Mouse (Mus musculus) Muller cell, postnatal 12 days (primary cell): ENCODE data around the gene Relt.
A peak's percentile ranks its signal among the peaks of the same experiment; 100 is the strongest.

Experiments used
- DNase-seq: peaks from one replicate; pipeline ENCODE4 v3.0.0-alpha.2; 2015; ENCODE audit errors: inconsistent ontology term

Relt gene

DNA sequence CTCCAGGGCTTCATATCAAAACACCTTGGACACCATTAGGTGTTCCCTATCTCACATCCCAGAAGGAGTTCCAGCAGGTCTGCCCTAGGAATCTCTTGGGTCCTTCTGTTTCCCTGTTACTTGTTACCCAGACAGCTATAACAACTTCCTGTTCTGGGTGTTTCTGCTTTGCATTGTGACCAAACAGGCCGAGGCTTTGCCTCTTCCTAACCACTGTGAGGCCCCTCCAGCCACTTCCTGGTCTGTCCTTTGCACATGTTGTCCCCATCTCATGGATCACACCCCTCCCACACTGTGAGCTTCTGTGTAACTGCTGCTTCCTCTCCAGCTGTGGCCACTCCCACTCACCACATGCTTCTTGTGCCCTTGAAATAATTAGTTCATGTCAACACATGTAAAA is 17.8 kb downstream of the Relt start:
- DNase-seq: no peak

- no peak for DNase-seq
These were observed 18.2 kb downstream of the Relt start for GRCm38 (mm10) chr7:100845026-100845400.

DNA sequence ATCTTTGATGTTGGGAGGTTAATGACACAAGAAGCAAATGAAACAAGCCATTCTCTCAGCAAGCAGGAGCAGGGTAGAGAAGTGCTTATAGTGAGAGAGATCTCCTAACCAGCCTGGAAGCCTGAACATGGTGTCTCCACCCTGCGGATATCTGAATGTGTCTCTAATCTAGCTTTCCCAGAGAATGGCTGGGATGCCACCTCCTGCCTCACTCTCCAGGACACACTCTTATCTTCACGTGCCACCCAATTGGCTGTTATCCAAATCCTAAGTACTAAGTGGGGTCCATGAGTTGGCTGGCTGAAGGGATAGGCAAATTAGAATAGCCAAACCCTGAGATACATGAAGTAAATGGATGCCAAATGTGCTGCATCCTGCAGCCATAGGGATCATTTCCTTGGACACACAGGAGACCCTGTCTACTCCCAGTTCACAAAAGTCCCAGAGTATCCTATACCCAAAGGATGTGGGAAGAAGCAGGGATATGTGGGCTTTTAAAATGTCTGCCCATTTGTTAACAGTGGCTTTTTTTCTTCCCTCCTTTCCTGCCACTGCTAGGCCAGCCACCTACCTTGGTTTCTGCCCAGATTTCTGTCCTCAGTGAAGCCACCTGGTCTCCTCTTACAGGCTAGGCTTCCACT is 18.7 kb downstream of the Relt start:
- DNase-seq: no peak

GRCm38 (mm10) chr7:100843866-100844265 is 19.4 kb downstream of the Relt start:
- DNase-seq: no peak

- DNase-seq: no peak
These were observed 21.1 kb downstream of the Relt start for GRCm38 (mm10) chr7:100842175-100842574.

- no peak for DNase-seq
These were observed 21.6 kb downstream of the Relt start for GRCm38 (mm10) chr7:100841608-100842007.

DNA sequence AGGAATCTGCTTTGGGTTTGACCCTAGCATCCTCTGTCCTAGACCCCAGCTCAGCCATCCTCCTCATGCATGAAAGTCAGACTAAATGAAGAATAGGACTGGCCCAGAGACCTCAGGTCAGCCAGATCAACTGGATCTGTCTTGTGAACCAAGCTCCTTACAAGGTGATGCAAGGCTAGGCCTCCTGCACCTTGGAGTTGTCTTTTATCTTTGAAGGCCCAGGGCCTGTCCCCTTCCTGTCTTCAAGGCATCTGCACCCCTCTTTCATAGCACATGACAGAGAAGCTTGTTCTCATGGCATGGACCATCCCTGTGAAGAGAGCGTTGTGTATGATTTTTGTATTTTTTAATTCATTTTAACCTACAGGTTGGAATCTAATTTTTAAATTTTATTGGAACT is 22.3 kb downstream of the Relt start:
- no peak for DNase-seq

- peak; percentile 84 for DNase-seq
These were observed 23.4 kb downstream of the Relt start for GRCm38 (mm10) chr7:100839632-100840402.

- no peak for DNase-seq
These were observed 25.5 kb downstream of the Relt start for GRCm38 (mm10) chr7:100837701-100838100.

DNA sequence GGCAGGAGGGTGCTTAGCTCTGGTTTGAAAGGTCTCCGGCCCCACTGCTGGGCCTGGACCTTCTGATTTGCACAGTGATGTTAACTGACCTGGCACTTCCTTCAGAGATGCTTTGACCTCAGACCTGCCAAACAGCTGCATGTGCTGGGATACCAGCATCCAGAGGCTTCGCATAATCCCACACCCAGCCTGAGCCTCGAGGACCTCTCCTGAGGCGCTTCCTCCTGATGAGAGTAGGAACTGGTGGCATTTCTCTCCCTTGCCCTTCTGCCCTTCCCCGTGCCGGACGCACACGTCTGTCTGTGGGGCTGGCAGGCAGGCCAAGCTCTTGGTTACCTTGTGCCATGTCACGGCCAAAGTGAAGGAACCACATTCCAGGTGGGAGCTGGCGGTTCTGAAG is 26.6 kb downstream of the Relt start:
- DNase-seq: no peak

DNA sequence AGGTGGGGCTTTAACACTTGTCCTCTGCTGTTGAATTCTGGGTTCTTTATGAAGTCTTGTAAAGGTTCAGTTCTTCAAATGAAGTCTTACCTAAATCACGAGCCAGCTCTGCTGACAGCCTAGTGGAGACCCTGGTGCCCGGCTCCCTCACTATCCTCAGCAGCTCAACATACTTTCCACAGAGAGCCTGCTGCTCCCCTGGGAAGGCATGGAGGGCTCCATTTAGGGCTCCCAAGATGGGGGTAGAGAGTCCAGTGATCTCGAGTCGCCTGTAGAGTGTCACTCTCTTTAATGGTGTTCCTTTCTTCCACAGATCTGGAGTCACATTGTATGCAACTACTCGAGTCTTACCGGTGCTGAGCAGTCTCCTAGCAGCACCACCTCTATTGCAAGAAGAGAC is 27.5 kb downstream of the Relt start:
- no peak for DNase-seq

GRCm38 (mm10) chr7:100835168-100835567 is 28.1 kb downstream of the Relt start:
- no peak for DNase-seq

- DNase-seq: no peak
These were observed 29.4 kb downstream of the Relt start for GRCm38 (mm10) chr7:100833859-100834258.

GRCm38 (mm10) chr7:100828549-100828948 is 34.7 kb downstream of the Relt start:
- no peak for DNase-seq

GRCm38 (mm10) chr7:100824661-100825060 is 38.6 kb downstream of the Relt start:
- no peak for DNase-seq

- peak; percentile 9 for DNase-seq
These were observed 44.7 kb downstream of the Relt start for GRCm38 (mm10) chr7:100818401-100819064.

DNA sequence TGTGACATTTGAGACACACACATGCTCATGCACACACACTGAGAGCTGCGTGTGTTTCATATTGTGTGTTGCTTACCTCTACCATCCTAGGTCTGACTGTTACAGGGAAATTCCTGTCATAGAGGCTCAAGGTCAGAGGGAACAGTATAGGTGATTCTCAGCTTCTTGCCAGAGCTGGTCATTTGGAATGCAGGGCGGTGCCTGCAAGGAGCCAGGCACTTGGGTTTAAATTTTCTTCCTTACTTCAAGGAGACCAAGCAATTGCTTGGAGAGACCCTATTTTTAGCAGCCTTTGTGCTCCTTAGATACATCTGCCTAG is 45.8 kb downstream of the Relt start:
- no peak for DNase-seq

- no peak for DNase-seq
These were observed 46.3 kb downstream of the Relt start for GRCm38 (mm10) chr7:100816759-100817441.

- peak; percentile 26 for DNase-seq
These were observed 47.2 kb downstream of the Relt start for GRCm38 (mm10) chr7:100815900-100816570.

DNA sequence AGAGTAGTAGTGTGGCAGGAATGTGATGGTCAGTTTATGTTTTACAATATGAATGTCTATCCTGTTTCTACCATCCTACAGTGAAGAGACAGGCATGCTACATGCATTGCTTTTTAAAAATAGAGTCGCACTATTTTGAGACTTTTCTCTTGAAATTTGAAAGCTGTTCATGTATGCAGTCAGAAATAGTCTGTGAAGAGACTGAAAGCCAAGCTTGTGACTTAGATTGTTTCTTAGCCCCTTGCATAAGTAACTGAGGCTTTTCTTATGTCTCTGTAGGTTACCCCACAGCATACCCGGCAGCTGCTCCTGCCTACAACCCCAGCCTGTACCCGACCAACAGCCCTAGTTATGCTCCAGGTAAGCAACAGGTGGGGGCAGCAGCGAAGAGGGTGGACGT is 50.6 kb downstream of the Relt start:
- DNase-seq: no peak

GRCm38 (mm10) chr7:100811912-100812311 is 51.3 kb downstream of the Relt start:
- DNase-seq: no peak

DNA sequence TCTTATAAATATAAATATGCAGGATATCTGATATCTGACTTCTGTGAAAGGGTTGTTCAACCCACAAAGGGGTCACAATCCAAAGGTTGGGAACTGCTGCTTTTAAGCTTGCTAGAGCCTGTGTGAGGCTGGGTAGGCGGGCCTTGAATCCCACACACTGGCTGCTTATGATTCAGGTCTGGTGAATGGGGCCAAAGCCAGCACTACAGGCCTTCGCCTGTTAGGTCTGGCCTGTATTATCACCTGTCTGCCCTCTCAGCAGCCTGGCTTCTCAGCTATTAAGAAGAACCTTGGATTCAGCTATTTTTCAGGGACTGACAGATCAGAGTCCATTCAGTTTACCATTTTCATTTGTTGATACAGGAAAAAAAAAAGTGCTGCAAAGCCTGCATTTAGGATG is 57.9 kb downstream of the Relt start:
- DNase-seq: no peak
